Mouse (Mus musculus) heart, adult 2 months (tissue): ENCODE results near the gene Kat8.

Source experiments
- CTCF ChIP-seq: fragments of 200-600 bp; IDR thresholded peaks from 2 replicates; pipeline ENCODE4 v1.8.1; 2022; ENCODE audit warnings: antibody characterized with exemption, mild to moderate bottlenecking, moderate library complexity
- EP300 ChIP-seq: fragments of 200-500 bp; IDR thresholded peaks from 2 replicates; pipeline ENCODE4 v1.6.1; 2011; ENCODE audit warnings: low read depth, low read length, control low read depth; ENCODE audit not compliant: insufficient read depth
- POLR2A ChIP-seq: fragments of 200-500 bp; IDR thresholded peaks from 2 replicates; pipeline ENCODE4 v1.6.1; 2011; ENCODE audit warnings: mild to moderate bottlenecking, low read depth, low read length, control low read depth; ENCODE audit not compliant: insufficient read depth

- TF ChIP-seq EP300 (no peak), CTCF (no peak), POLR2A (no peak)
These were observed 43.0 kb upstream of the Kat8 start for GRCm38 (mm10) chr7:127869149-127869810.
